Mouse (Mus musculus) NIH3T3 (cell line): ENCODE results near the gene Emilin2.

Source experiments
- DNase-seq: peaks from one replicate; pipeline ENCODE4 v3.0.0-alpha.2; 2012; ENCODE audit warnings: low read depth

Gene Emilin2

DNA sequence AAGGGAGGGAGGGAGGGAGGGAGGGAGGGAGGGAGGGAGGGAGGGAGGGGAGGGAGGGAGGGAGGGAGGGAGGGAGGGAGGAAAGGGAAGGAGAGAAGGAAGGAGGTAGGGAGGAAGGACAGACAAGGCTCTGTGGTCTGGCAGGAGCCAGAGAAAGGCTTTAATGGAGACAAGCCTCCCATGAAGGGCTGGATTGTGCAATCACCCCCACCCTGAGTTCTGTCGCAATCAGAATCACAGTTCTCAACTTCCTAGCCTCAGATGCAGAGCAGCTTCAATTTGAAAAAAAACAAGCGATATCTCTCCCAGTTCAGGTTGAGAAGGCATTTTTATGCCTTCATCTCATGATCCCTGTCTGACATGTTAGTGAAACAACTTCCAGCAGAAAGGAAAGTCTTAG, 11.4 kb downstream of the Emilin2 start:
- DNase-seq = peak; percentile 94

DNA sequence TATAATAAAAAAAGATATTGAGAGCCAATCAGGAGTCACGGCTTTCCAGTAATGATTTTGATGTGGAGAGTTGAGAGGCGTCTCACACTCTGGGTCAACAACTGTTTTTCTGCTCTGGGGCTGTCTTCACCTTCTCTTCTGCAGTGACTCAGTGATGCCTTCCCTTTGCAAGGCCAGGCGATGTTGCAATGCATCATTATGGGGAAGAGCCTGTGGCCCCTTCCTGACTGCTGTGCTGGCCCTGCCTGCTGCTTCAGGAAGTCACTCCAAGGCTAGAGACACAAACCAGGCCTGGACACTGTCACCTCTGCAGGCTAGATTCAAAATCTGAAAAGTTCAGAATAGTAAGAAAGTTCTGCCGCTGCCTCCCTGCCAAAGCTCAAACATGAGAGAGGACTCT, 11.9 kb downstream of the Emilin2 start:
- DNase-seq = peak; percentile 80

DNA sequence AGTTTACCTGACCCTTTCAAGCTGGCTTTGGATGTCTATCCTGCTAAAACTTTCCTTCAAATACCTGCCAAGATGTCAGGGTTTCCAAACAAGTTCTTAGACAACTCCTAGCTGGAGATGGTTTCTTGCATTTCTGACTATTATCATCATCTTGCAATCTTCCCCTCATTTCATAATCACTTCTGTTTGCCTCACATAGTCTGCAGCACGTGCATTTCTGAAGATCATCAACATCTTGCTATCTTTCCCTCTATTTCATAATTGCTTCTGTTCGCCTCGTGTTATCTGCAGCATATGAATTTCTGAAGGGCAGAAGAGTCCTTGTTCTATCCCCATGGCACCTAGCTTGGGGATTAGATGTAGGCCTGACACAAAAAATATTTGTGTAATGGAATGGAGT, 17.2 kb downstream of the Emilin2 start:
- DNase-seq = no peak

DNA sequence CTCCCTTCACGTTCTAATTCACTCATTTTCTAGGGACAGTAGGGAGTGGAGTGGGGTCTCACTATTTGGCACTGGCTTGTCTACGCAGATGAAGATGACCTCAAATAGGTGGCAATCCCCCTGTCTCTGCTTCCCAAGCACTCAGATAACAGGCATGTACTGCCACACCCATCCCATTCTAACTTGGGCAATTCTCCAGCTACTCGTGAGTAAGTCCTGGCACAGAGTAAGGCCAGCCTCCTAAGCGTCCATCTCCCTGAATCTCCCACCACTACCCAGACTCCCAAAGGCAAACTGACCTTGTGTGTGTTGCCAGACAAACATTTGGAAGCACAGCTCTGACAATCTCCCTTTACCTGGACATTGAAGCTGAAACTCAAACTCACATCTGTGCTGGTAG, 18.9 kb downstream of the Emilin2 start:
- peak; percentile 84 for DNase-seq

DNA sequence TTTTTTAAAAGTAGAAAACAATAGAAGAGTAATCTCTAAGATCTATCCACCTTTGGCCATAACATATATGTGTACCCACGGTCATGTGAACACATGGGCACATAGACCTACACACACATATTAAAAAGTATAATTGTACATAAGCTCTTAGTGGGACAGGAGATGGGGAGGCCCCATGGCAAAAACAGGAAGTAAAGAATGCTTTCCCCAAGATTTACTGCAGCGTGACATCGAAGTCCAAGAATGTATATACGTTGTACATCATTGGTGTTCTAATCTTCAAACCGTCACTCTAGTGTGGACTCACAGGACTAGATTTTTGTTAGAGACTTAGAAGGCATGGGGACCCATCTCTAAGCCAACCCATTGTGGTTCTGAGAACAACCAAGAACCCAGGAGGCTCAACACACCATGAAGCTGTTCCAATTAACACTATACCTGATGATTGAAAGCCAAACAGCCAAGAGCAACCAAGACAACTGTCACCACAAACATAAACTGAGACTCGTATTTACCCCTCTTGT, 19.8 kb downstream of the Emilin2 start:
- no peak for DNase-seq

DNA sequence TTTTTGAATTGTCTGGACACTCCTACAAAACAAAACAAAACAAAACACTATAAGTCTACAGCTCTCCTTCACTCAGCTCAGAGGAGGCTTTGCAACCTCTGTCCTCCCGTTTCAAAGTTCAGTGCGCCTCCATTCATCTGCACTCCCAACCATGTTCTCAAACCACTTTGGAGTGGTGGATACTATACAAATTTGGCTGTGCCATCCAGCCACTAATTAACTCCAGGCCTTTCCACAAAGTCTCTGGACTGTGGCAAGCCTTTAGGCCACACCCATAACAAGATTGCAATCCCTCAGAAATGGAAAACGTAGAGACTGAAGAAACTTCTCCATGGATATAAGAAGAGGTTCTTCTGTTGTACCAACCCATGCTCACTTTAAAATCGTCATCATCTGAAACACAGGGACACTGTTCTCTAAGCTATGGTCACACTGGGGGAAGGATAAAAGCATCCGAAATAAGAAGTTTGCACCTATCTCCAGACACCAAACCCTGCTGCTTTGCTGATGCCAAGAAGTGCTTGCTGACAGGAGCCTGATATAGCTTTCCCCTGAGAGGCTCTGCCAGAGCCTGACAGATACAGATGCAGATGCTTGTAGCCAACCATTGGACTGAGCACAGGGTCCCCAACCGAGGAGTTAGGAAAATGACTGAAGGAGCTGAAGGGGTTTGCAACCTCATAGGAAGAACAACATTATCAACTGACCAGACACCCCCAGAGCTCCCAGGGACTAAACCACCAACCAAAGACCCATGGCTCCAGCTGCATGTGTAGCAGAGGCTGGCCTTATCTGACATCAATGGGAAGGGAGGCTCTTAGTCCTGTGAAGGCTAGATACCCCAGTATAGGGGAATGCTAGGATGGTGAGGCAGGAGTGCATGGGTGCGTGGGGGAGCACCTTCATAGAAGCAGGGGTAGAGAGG, 21.0 kb downstream of the Emilin2 start:
- peak; percentile 79 for DNase-seq

DNA sequence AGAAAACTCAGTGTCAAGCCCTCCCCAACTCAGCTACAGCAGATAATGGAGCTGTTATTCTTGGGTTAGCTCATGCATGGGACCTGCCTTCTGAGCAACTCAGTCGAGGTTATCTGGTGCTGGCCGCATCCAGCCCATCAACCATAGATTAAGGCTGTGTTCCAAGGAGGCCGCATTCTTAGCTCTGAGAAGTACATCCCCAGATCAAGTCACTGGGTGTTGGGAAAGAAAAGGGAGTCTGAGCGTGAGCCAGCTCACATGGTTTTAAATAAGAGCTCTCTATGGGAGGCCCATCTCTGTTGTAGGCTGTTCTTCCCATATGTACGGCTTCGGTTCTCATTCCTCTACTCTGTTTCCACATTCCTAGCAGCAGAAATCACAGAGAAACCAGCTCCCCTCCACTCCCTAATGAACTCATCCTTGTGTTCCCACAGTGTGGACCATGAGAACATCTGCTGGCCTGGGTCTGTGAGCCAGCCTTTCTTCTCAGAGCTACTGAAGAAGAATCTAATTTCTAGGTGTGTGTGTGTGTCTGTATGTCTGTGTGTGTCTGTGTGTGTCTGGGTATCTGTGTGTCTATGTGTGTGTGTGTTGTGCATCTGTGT, 22.1 kb downstream of the Emilin2 start:
- peak; percentile 93 for DNase-seq

DNA sequence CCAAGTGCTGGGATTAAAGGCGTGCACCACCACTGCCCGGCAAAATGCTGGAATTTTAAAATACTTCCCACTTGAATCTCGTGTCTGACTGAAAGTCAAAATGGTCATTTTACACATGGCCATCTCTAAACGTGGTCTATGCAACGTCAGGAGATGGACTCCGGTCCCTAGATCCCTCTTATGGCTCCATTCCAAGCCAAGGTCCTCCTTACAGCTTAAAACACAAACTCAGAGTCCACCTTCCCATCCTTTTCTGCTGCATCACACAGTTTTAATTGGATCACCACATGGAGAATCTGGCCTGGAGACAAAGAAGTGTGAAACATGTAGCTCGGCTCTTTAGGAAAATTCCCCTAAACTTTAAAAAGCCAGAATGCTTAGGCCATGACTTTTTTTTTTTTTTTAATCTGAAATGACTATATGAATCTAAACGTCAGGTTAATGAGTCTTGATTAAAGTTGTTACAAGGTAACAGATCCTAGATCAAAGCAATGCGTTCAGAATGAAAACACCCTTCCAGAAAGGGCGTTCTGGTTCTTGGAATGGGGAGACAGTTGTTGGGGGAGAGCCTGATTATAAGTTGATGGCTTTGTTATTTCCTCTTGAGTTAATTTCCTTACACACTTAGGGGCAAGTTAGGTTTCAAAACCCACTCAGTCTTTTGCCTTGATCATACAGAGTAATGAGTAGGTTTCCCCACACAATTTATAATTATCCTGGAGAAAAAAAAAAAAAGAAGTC, 22.8 kb downstream of the Emilin2 start:
- DNase-seq = peak; percentile 46

DNA sequence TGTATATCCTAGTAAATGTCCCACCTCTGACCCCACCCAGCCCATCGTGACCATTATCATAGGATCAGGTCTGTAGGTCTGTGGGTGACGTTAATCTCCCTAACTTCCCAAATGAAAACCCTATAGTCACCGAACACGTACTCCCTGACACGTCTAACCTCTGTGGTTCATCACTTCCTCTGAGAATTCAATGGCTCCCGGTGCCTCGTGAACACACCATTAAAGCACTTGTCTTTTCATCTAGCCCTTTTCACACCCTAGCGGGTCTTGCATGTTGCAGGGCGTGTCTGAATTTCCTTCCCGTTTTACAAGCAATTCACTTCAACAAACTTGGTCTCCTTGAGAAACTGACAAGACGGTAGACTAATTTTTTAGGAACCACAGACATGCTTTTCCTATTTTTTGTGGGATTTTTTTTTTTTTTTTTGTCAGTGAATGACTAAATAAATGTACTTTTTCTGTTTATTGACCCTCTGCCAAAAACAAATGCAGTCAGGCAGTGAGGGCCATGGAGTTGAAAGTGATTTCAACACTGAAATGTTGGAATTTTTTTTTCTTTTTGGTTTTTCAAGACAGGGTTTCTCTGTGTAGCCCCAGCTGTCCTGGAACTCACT, 23.5 kb downstream of the Emilin2 start:
- DNase-seq = peak; percentile 75

DNA sequence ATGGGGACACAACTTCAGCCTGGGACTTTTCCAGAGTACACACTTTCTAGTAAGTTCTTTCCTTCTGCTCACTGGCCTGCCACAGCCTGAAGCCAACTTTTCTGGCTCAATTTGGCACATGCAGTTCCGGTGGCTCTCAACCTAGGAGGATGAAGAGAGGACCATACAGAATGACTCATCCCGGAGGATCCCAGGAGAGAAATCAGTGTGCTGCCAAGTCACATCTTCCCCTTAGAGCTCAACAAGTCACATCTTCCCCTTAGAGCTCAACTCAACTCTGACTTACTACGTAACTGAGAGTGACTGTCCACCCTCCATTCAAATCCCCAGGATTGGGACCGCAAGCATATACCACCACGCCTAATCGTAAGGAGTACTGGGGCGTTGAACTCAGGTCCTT, 24.2 kb downstream of the Emilin2 start:
- no peak for DNase-seq

DNA sequence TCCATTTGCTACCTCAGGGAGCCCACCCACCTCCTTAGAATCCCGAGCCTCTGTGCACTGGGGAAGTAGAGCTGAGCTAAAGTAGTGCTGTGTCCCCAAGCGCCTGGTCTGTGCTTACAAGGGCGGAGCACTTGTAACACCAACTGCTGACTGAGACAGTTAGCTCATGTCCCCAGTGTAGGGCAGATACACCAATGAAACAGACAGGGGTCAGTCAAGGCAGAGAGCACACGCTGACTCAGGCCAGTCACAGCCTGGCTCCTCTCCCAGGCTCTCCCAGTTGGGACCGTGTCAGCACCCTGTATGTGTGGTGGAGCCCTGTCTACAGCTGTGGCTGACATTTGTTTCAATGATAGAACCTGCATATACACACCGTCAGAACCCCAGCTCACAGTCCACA, 25.8 kb downstream of the Emilin2 start:
- DNase-seq = peak; percentile 78

DNA sequence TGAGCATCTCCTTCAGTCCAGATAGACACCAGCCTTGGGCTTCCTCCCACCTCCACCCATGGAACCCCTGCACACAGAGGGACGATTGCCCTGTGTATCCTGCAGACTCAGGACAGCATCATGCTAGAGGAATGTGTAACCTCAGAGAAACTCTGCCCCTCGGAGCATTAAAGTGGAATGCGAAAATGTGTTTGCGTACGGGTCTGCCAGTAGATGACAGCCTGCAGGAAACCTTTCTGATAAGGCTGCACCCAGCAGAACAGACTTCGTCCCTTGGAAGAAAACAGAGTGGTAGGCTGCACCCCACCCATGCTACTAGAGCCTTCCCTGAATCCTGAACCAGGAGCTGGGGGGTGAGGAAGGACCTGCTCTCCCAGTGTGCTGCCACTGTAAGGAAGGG, 26.9 kb downstream of the Emilin2 start:
- DNase-seq = peak; percentile 61

DNA sequence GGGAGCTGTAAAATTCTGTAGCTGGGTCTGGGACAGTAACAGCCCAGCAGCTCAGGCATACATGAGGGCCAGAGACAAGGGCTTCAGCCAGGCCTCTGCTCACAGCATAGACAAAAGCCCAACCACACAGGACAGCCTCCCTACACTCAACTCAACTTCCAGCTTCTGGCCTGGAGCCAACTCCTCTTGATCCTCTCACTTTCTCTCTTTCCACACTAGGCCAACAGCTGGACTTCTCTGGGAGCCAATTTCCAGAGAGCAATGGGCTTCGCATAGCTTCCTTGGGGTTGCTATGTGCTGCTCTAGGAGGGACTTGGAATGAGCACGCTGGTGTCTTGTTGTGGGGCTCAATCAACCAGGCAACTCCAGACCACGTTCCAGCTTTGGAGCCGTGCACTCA, 28.5 kb downstream of the Emilin2 start:
- DNase-seq = peak; percentile 91

DNA sequence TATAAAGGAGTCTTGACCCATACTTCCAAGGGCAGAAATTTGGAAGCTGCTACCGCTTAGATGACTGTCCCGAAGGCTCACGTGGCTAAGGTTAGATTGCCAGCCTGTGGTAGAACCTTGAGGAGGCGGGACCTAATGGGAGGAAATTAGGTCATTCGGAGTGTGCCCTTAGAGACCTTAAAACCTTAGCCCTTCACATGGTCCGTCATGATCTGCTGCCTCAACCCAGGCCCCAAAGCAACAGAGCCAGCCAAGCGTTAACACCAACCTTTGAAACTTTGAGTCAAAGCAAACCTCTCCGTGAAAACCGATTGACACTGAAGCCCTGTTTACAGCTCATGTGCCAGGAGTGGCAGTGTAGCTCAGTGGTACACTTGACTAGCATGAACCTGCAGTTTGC, 29.1 kb downstream of the Emilin2 start:
- DNase-seq = no peak

DNA sequence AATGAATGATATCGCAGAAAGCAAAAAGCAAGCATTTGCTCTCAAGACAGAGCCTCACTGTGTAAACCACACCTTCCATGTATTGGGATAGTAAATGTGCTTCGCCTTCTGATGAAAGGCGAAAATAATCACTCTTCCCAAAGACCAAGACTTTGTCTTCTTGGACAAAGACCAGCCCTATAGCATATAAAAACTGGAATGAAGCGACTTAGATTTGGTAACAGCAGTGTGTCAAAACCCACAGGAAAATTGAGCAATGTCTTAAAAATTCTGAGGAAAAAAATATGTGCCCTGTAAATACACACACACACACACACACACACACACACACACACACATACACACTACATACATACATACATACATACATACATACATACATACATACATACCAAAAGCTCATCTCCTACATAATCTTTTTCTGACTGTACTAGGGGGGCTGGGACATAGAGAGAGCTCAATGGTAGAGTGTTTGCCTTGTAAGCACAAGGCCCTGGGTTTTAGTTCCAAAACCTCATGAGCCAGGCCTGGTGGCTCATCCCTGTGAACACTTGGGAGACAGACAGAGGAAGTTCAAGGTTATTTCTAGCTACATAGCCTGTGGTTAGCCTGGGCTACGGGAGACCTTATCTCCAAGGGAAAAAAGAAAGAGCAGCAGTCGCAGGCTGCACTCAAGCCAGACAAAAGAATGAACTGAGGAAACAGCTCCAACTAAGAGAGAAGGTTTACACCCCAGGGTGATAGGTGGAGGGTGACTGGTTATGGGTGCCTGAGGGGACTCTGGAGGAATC, 33.9 kb downstream of the Emilin2 start:
- peak; percentile 58 for DNase-seq

DNA sequence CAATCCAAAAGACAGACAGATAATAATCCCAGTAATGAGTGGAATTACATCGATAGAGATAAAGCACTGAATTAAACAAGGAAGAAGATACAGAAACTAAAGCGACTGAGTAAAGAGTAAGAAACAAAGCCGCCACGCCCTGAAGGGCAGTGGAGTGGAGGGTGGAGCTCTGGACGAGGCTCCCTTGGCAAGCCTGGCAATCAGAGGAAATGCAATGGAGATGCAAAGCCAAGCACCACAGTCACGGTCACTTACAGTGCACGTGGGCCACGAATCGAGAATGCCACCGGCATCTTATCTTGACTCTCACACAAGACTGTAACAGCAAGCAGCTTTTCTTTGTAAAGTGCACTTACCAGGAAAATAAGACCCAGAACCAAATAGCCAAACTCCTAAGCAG, 35.0 kb downstream of the Emilin2 start:
- DNase-seq = no peak

DNA sequence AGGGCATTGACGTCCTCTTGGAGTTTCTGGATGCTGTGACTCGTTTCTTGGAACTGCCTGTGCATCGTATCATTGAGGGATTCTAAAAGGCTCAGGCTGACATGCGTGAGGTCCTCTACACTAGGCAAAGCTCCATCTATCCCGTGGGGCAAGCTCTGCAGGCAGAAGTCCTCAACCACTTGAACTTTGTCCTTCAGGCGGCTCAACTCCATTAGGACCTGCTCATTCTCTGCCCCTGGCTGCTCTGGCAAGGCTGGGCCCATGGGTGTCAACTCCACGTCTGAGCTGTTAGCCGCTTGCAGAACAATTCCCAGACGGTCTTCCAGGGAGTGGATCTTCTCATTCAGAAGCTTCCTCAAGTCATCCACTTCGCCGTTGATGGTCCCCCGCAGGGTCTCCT, 37.9 kb downstream of the Emilin2 start:
- no peak for DNase-seq

DNA sequence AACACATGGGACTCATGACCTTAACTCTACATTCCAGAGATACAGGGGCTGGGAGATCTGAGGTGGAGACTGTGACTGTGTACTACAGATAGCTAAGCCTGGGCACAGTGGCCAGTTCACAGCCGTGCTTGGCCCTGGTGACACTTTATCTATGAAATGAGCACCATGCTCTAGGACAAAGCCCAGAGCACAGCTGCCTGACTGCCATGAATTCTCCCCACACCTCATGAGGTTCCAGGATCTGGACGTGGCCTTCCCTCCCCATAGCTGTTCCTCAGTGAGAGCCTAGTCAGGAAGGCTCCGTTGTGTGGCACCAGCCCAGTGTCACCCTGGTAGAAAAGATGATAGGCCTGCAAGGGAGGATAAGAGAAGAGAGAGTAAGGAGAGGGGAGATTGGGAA, 43.2 kb downstream of the Emilin2 start:
- DNase-seq = no peak

DNA sequence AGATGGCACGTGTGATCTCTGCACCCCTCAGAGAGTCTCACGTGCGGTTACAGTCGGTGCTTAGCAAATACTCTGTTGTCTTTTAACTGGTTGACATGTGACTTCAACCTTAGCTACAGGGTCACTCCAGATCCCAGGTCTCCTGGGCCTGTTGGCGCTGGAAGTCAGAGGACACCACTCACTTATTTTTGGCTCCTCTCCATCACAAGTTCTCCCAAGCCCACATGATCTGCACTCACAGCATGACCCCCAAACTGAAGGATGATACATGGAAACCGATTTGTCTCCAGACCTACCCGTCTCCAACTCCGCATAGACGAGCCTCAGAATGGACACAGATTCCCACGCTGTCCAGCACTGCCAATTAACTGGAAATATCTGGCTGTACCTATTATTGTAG, 43.6 kb downstream of the Emilin2 start:
- no peak for DNase-seq

DNA sequence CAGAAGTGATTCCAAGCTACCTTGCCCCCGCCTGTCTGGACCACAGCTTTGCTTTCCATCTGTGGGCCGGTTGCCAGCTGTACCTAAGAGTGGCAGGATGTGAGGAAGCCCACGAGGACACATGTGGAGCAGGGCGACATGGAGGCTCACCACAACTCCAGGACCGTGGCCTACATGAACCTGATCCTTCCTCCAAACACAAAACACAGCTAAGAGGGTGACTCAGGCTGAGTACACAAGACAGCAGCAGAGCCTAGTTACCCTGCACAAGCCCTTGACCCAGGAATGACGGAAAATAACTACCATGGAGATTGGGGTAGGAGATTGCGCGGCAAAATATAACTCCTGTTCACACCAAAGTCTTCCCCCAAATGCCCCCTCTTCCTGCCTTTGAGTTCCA, 44.4 kb downstream of the Emilin2 start:
- no peak for DNase-seq

DNA sequence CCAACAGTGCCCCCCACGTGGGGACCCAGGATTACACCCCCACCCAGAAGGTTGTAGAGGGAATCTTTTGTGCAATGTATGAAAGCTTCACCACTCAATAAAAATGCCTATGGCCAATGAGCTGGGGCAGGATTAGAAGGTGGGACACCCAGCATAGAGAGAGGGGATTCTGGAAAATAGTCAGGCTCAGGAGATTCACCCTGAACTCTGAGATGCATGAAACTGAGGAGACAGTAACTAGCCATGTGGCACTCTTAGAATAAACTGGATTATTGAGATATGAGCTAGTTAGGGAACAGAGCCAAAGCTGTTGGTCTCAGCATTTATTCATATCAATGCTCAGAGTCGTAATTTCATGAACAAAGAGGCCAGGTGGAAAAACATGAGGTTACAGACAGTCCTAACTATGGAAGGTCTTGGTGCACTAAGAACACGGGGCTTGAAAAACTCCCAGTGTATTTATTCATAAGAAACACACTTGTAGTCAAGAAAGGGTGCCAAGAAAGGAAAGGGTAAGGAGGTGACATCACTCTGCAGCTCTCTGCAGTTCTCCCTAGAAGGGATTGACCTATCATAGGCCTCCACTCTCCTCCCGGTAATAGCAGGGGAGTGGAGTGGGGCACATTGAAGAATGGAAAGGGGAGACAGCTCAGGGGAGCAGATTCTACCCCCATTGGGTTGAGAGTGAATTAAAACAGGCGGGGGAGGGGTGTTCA, 46.3 kb downstream of the Emilin2 start:
- DNase-seq = no peak
